Mouse (Mus musculus) hindbrain, embryonic 11.5 days (tissue): Measurements from ENCODE around the gene Med13l. TPM values are rescaled to one million over a fixed set of nuclear protein-coding genes. Genes with fewer than 3 reads are reported as not detected.
"Not testable (repeated sequence)": the region's sequence is repeated elsewhere in the genome, so short reads cannot be mapped to it uniquely, and the experiment has no call there.

Experiments used
- ATAC-seq: fragments of 200-750 bp; cut with Nextera tagmentation; 2 replicates; pipeline ENCODE4 v1.8.0; 2017; ENCODE audit warnings: mild to moderate bottlenecking, moderate TSS enrichment, moderate library complexity; ENCODE audit not compliant: low FRiP score
- DNase-seq: peaks from one replicate; pipeline ENCODE4 v3.0.0-alpha.2; 2015; ENCODE audit warnings: low spot score
- H3K27ac ChIP-seq: fragments of 300-500 bp; sonication (generic); 2 replicates; pipeline ENCODE4 v1.5.1; 2014; ENCODE audit warnings: mild to moderate bottlenecking, low read depth, low read length
- H3K27me3 ChIP-seq: fragments of 300-500 bp; sonication (generic); 2 replicates; pipeline ENCODE4 v1.6.1; 2014; ENCODE audit warnings: mild to moderate bottlenecking, low read length, moderate library complexity, mixed read lengths; ENCODE audit not compliant: control insufficient read depth, insufficient read depth
- H3K36me3 ChIP-seq: fragments of 300-500 bp; sonication (generic); 2 replicates; pipeline ENCODE4 v1.6.1; 2014; ENCODE audit warnings: mild to moderate bottlenecking, low read length, moderate library complexity, mixed read lengths; ENCODE audit not compliant: control insufficient read depth, insufficient read depth
- H3K4me1 ChIP-seq: fragments of 300-500 bp; sonication (generic); replicated peaks from 2 replicates; pipeline ENCODE4 v1.6.1; 2014; ENCODE audit warnings: low read length, mixed read lengths; ENCODE audit not compliant: control insufficient read depth, insufficient read depth
- H3K4me2 ChIP-seq: fragments of 300-500 bp; sonication (generic); replicated peaks from 2 replicates; pipeline ENCODE4 v1.6.1; 2014; ENCODE audit warnings: mild to moderate bottlenecking, low read depth, low read length
- H3K4me3 ChIP-seq: fragments of 300-500 bp; sonication (generic); 2 replicates; pipeline ENCODE4 v1.5.1; 2014; ENCODE audit warnings: low read depth, low read length
- H3K9ac ChIP-seq: fragments of 300-500 bp; sonication (generic); 2 replicates; pipeline ENCODE4 v1.6.1; 2014; ENCODE audit warnings: low read depth, low read length
- H3K9me3 ChIP-seq: fragments of 300-500 bp; sonication (generic); 2 replicates; pipeline ENCODE4 v1.6.1; 2016; ENCODE audit warnings: low read length; ENCODE audit not compliant: control insufficient read depth
- WGBS: fragments of 180-500 bp; shearing (Covaris S2); extraction: QIAGEN DNeasy Blood & Tissue Kit; methylation state at CpG from one replicate; pipeline ENCODE4 v1.1.7; 2014; 5-methylcytosine and 5-hydroxymethylcytosine counted together
- polyA plus RNA-seq: library from polyadenylated mRNA; unstranded; fragments of >200 nt; fragmentation: Nextera tagmentation; extraction: Ambion mirVana; gene quantifications from 2 replicates; pipeline ENCODE4 v1.2.1, GENCODE M21; 2014

The Med13l gene
- polyA plus RNA-seq, 1 experiment from 2014 or later: 16.1 TPM

GRCm38 (mm10) chr5:118647384-118647783 lies 86.9 kb downstream of the Med13l start:
- no peaks in the 10 kb centered on the region for H3K9me3 ChIP-seq
- no peaks in the 10 kb centered on the region for H3K36me3 ChIP-seq
- H3K9ac ChIP-seq: no peak overlapping the region
- H3K27me3 ChIP-seq: no peaks in the 10 kb centered on the region
- H3K4me2 ChIP-seq: no peak overlapping the region
- H3K4me3 ChIP-seq: no peak overlapping the region
- no peak overlapping the region for H3K27ac ChIP-seq
- H3K4me1 ChIP-seq: 0 out of 2 replicates have a peak, but pooled peaks cover 2% of the 10 kb centered on the region
- ATAC-seq (no peak), DNase-seq (no peak)
- 69% methylated on average over 6 of the region's 6 CpGs for WGBS

- ATAC-seq (no peak), DNase-seq (no peak)
- H3K36me3 ChIP-seq: no peaks in the 10 kb centered on the region
- no peaks in the 10 kb centered on the region for H3K9me3 ChIP-seq
- no peak overlapping the region for H3K9ac ChIP-seq
- H3K4me2 ChIP-seq: no peak overlapping the region
- no peak overlapping the region for H3K4me3 ChIP-seq
- 0 out of 2 replicates have a peak, but pooled peaks cover 2% of the 10 kb centered on the region for H3K4me1 ChIP-seq
- H3K27ac ChIP-seq: no peak overlapping the region
- WGBS: 85% methylated on average over 10 of the region's 10 CpGs
- H3K27me3 ChIP-seq: no peaks in the 10 kb centered on the region
Measured at GRCm38 (mm10) chr5:118649215-118650006, 88.9 kb downstream of the Med13l start.

- Histone ChIP-seq H3K4me1 (0 out of 2 replicates have a peak, but pooled peaks cover 2% of the 10 kb centered on the region), H3K27ac (no peak overlapping the region), H3K36me3 (no peaks in the 10 kb centered on the region), H3K9ac (no peak overlapping the region), H3K4me2 (no peak overlapping the region), H3K9me3 (no peaks in the 10 kb centered on the region), H3K4me3 (no peak overlapping the region), H3K27me3 (no peaks in the 10 kb centered on the region)
- DNase-seq (no peak), ATAC-seq (no peak)
- 77% methylated on average over 4 of the region's 4 CpGs for WGBS
Measured at GRCm38 (mm10) chr5:118650007-118650548, 89.6 kb downstream of the Med13l start.

GRCm38 (mm10) chr5:118650746-118651145 lies 90.3 kb downstream of the Med13l start:
- ATAC-seq (no peak), DNase-seq (no peak)
- H3K27ac ChIP-seq: no peak overlapping the region
- no peak overlapping the region for H3K4me3 ChIP-seq
- H3K27me3 ChIP-seq: no peaks in the 10 kb centered on the region
- 78% methylated on average over 7 of the region's 7 CpGs for WGBS
- no peak overlapping the region for H3K4me2 ChIP-seq
- no peaks in the 10 kb centered on the region for H3K36me3 ChIP-seq
- no peaks in the 10 kb centered on the region for H3K9me3 ChIP-seq
- H3K4me1 ChIP-seq: 0 out of 2 replicates have a peak, but pooled peaks cover 2% of the 10 kb centered on the region
- H3K9ac ChIP-seq: no peak overlapping the region

GRCm38 (mm10) chr5:118652611-118653010 lies 92.1 kb downstream of the Med13l start:
- 92% methylated on average over 8 of the region's 8 CpGs for WGBS
- Histone ChIP-seq H3K27me3 (no peaks in the 10 kb centered on the region), H3K9ac (no peak overlapping the region), H3K9me3 (no peaks in the 10 kb centered on the region), H3K27ac (no peak overlapping the region), H3K4me1 (0 out of 2 replicates have a peak, but pooled peaks cover 2% of the 10 kb centered on the region), H3K36me3 (no peaks in the 10 kb centered on the region), H3K4me2 (no peak overlapping the region), H3K4me3 (no peak overlapping the region)
- ATAC-seq (no peak), DNase-seq (no peak)

- H3K4me1 ChIP-seq, H3K4me3 ChIP-seq, H3K36me3 ChIP-seq, H3K27me3 ChIP-seq, H3K27ac ChIP-seq, DNase-seq, ATAC-seq, H3K9me3 ChIP-seq, H3K4me2 ChIP-seq, H3K9ac ChIP-seq: not testable (repeated sequence)
- 93% methylated on average over 4 of the region's 5 CpGs for WGBS
Measured at GRCm38 (mm10) chr5:118653119-118653518, 92.6 kb downstream of the Med13l start.

DNA sequence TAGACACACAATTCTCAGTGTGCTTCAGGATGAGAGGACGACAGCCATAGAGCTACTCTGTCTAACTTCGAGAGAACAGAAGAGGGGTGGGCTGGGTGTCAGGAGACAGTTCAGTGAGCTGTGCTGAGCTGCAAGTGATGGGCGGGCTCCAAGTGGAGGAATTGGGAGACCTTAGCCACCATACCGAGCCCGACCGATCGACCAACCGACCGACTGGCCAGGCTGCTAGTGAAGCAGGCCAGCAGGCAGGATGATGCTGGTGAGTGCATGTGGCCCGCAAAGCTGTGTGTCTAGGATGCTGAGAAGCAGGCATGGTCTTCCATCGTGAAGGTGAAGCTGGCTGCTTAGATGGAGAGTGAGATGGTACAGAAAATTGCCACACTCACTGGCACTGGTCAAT lies 94.1 kb downstream of the Med13l start:
- 69% methylated on average over 11 of the region's 11 CpGs for WGBS
- Histone ChIP-seq H3K4me3 (no peak overlapping the region), H3K9ac (no peak overlapping the region), H3K9me3 (no peaks in the 10 kb centered on the region), H3K4me1 (no peaks in the 10 kb centered on the region), H3K36me3 (no peaks in the 10 kb centered on the region), H3K27me3 (no peaks in the 10 kb centered on the region), H3K27ac (no peak overlapping the region), H3K4me2 (no peak overlapping the region)
- ATAC-seq (no peak), DNase-seq (no peak)

GRCm38 (mm10) chr5:118655025-118655424 lies 94.5 kb downstream of the Med13l start:
- DNase-seq (peak; percentile 32), ATAC-seq (no peak)
- Histone ChIP-seq H3K4me2 (no peak overlapping the region), H3K36me3 (no peaks in the 10 kb centered on the region), H3K4me1 (no peaks in the 10 kb centered on the region), H3K27ac (no peak overlapping the region), H3K9ac (no peak overlapping the region), H3K27me3 (no peaks in the 10 kb centered on the region), H3K4me3 (no peak overlapping the region), H3K9me3 (no peaks in the 10 kb centered on the region)
- WGBS: 68% methylated on average over 2 of the region's 2 CpGs

- Histone ChIP-seq H3K4me1 (no peaks in the 10 kb centered on the region), H3K4me2 (no peak overlapping the region), H3K9me3 (no peaks in the 10 kb centered on the region), H3K9ac (no peak overlapping the region), H3K27ac (no peak overlapping the region), H3K36me3 (no peaks in the 10 kb centered on the region), H3K27me3 (no peaks in the 10 kb centered on the region), H3K4me3 (no peak overlapping the region)
- DNase-seq: no peak
- ATAC-seq: no peak
- WGBS: 67% methylated on average over 7 of the region's 7 CpGs
Measured at GRCm38 (mm10) chr5:118655428-118655827, 94.9 kb downstream of the Med13l start.
